Mouse (Mus musculus) frontal cortex, adult (tissue): ENCODE data around the gene Coro2a.
A peak's percentile ranks its signal among the peaks of the same experiment; 100 is the strongest.

Source experiments
- ATAC-seq: cut with Nextera tagmentation; 2 replicates; pipeline ENCODE4 v1.9.2; 2017; ENCODE audit warnings: mild to moderate bottlenecking, moderate library complexity, mixed read lengths; ENCODE audit not compliant: low TSS enrichment

Gene Coro2a

GRCm38 (mm10) chr4:46526798-46527557 is 75.0 kb downstream of the Coro2a start:
- no peak for ATAC-seq

DNA sequence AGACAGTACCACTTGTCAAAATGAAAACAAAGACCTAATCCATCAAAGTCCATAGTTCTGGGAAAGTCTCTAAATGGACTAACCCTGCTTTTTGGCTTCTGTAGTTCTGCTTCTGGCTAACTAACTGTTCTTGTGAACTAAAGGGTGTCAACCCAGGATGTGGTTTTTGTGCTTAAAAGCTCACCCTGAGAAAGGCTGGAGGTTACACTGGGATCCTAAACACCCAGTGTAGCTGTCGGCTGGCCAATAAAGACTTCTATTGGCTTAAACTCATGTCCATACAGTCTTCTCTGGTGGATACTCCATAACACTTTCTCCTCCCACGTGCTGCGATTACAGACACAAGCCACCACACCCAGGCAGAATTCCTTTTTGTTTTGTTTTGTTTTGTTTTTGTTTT is 75.8 kb downstream of the Coro2a start:
- no peak for ATAC-seq

GRCm38 (mm10) chr4:46523324-46523723 is 78.7 kb downstream of the Coro2a start:
- no peak for ATAC-seq

- ATAC-seq: no peak
These were observed 80.5 kb downstream of the Coro2a start for GRCm38 (mm10) chr4:46521457-46521856.

DNA sequence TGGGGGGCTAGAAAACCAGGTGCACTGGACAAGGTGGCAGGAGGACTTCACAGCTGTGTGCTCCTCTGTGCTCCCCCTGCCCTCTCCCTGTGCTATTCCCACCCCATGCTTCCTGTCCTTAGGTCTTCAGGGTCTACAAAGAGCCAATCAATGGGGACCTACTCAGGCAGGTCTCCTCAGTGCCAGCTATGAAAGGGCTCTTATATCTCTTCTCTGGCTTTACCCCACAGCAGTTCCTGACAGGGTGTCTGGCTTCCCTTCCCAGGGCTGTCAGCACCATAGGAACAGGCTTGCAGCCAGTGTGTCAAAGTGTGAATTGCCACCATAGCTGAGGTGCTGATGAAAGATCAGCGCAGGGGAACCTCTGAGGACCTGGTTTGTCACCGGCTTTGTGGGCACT is 81.5 kb downstream of the Coro2a start:
- no peak for ATAC-seq

- peak; percentile 42 for ATAC-seq
These were observed 94.1 kb downstream of the Coro2a start for GRCm38 (mm10) chr4:46507736-46508460.

- peak; percentile 92 for ATAC-seq
These were observed 95.0 kb downstream of the Coro2a start for GRCm38 (mm10) chr4:46506801-46507610.

GRCm38 (mm10) chr4:46505361-46506057 is 96.5 kb downstream of the Coro2a start:
- no peak for ATAC-seq

- no peak for ATAC-seq
These were observed 98.1 kb downstream of the Coro2a start for GRCm38 (mm10) chr4:46503881-46504280.

DNA sequence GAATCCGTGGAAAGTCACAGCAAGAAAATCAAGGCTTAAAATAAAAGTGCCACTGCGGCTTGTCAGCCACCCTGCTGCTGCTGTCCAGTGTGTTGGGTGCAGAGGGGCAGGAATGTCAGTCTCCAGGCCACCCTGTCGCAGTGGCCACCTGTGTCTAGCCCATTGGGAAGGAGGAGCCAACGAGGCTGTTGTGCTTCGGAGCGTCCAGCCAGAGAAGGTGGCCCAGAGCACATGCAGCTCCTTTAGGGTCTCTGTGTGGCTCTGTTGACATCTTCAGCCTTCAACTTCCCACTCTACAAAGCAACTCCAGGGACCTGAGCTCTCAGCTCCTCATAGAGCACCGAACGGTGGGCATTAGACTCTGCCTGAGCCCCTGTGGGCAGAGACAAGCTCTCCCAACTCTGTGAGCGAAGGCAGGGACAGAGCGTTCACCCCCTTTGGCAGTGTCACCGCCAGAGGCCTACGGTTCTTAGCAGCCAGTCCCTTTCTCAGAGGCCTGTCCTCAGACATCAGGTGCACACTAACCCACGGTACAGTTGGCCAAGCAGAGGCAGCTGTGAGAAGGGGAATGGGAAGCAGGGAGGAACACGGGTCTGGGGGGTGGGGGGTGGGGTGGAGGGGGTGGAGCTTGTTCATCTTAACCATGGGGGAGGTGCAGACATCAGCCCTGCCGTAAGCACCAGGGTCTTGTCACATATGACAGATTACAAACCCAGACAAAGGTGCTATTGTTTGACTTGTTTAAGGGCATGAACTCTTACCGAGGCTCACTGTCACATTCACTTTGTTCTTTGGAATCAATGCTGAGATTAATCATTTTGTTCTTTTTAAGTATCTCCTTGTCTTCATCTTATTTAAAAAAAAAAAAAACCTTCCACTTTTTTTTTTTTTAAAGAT is 99.1 kb downstream of the Coro2a start:
- ATAC-seq: no peak

DNA sequence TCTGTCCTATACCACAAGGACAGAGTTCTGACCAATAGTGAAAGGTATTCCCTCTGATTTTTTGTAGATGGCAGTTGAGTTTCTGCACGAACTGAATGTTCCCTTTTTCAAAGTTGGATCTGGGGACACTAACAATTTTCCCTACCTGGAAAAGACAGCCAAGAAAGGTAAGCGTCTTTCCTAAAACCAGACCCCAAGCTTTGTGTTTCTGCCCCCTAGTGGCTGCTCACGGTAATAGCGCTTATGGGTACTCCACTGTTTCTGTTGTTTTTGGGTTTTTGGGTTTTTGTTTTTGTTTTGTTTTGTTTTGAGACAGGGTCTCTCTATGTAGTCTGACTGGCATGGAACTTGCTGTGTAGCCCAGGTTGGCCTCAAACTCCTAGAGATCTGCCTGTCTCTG is 103.0 kb downstream of the Coro2a start:
- ATAC-seq: no peak

- ATAC-seq: no peak
These were observed 103.5 kb downstream of the Coro2a start for GRCm38 (mm10) chr4:46498511-46498910.

DNA sequence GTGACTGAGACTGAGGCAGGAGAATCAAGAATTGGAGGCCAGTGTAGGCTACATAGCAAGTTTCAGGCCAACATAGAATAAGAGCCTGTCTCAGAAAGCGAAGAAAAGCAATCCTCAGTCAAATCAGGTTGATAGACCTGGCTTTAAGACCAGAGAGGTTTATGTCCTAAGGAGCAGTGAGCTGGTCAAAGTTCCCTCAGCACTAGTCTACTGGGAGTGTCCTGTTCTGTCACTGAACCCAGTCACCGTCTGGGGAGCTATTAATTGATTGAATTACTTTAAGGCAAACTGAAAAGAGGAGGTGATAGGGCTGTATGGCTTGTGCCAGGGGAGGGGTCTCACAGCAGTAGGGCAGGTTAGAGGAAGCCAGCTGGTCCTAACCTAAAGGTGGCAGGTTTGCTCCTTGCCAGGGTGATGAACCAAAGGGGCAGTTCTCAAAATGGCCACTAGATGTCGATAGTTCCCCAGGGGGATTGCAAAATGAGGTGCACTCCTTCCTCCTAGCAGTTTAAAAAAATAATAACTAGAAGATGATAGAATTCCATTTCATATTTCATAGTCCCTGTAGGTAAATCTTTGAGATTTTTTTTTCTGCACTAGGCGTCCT is 104.6 kb downstream of the Coro2a start:
- ATAC-seq: peak; percentile 79

- ATAC-seq: no peak
These were observed 106.5 kb downstream of the Coro2a start for GRCm38 (mm10) chr4:46495543-46495942.

DNA sequence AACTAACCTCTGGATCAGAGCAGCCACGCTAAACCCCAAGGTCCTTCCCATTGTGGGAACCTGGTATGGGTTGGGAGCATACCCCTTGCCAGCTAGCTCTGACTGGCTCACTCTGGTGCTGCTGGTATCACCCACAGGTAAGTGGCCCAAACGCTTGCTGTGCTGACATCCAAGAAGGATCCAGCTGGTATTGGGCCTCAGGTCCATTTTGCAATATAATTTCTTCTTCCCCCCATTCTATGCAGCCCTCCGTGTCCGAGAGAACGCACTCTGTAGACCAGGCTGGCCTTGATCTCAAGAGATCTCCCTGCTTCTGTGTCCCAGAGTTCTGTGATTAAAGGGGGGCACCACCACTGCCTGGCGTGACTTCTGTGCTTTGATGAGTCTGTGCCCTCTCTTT is 108.9 kb downstream of the Coro2a start:
- no peak for ATAC-seq

DNA sequence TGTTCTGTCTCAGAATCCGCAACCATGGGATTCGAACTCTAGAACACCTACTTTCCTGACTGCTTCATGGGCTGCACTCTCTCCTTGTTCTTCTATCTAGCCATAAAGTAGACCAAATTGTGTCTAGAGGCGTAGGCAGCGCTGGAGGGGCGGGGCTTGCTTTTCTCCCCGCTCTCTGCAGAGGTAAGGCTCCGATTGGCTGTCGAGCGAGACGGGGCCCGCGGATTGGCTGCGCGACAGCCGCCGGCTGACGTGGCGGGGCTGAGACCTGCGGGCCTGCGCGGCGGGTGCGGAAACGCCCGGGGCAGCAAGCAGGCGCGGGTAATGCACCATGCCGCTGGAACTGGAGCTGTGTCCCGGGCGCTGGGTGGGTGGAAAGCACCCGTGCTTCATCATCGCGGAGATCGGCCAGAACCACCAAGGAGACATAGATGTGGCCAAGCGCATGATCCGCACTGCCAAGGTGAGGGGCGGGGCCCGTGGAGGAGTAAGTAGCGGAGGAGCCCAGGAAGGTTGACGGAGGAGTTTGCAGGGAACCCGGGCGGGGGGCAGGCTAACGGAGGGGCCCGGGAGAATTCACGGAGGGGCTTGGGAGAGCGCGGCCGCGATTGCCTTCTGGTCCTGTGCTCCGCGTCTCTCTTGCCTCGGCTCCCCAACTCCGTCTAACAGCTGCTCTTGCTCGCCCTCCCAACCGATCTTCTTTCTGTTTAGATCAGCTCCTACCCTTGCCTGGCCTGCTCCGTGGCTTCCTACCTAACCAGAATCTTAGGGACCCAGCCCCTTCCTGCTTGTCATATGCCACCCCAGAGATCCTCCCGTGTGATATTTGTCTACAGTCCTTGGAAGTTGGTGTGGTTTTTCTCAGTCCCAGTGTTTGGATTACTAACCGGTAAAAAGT is 112.7 kb downstream of the Coro2a start, which contains the start of gene Nans:
Gene Nans, plus strand, starts transcription at position 221 of the 898 bp plus-strand sequence.
- peak; percentile 99 for ATAC-seq

DNA sequence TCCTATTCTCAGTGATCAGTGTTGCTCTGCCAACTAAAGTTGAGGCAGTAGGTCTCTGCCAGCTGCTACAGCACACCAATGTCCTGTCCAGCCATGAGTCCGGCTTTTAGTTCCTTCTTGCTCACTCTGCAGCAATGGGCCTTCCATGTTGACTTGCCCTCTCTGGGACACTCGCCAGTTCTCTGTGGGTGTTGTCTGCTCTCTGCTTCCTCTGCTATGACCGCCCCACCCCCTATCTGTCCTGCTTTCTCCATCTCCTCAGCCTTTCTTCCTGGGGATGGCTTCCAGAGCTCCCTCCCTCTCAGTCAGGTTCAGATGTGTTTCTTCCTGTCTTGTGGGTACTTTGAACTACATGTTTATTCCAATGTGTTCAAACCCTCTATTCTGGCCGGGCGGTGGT is 114.7 kb downstream of the Coro2a start:
- no peak for ATAC-seq
